Mouse (Mus musculus) neural tube, postnatal 0 days (tissue): Measurements from ENCODE around the gene Gfy. TPM values are rescaled to one million over a fixed set of nuclear protein-coding genes. Genes with fewer than 3 reads are reported as not detected.

Source experiments
- microRNA-seq: library from miRNA; unstranded; fragments of <30 nt; microRNA quantifications from one replicate; pipeline ENCODE4, GENCODE M21; 2016
- polyA plus RNA-seq: library from polyadenylated mRNA; unstranded; fragments of >200 nt; fragmentation: Nextera tagmentation; extraction: Ambion mirVana; gene quantifications from 2 replicates; pipeline ENCODE4 v1.2.1, GENCODE M21; 2015

Gfy gene
- not detected in 2 replicates for polyA plus RNA-seq

DNA sequence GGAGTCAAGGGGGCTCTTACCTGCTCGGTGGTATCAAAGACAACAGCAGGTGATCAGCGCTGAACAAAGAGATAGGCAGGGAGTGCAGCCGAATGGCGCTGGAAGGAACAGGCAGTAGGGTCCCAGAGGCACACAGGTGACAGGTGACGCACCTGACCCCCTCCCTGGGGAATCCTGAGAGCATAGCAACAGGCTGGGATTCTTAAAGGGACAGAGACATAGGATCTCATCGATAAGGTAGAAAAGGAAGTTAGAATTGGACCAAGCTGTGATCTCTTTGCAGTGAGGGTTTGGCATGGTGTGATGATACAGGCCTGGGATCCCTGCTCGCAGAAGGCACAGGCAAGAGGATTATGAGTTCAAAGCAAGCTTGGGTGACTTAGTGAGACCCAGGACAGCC, at the start of gene Gfy:
Gfy (minus strand) TSS at position 101 of the 400 bp plus-strand sequence.

DNA sequence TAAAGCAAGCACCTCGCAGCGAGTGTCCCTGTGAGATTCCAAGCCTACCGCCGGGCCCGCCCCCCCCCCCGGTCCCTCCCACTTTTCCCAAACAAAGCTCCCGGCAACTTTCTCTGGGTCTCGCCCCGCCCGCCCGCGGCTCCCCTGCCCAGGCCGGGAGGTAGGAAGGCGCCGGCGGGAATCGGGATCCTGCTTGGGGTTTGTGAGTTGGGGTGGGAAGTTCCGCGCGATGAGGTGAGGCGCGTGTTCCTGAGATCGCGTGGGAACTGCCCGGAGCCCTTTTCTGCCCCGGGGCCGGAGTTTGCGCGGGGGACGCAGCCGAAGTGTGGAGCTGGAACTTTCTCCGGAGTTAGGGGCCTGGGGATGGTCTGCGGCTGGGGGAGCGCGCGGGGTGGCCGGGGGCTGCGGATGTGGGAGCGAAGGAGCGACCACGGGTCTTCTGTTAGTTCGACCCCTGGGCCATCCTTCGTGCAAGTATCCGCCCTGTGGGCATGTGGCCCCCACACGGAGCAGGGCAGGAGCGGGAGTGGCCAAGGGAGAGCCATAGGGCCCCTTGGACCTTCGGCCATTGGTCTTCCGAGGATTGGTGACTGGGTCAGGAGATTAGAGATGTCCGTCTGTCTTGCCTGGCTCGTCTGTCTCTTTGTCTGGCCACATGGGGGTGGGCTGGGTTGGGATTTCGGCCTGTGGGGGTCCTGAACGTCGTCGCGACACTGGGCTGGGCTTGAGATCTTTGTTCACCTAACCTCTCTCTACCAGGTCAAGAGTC, 36.5 kb upstream of the Gfy start, which contains the start of gene Tead2:
Tead2 (plus strand) TSS at position 81 of the 769 bp plus-strand sequence.

DNA sequence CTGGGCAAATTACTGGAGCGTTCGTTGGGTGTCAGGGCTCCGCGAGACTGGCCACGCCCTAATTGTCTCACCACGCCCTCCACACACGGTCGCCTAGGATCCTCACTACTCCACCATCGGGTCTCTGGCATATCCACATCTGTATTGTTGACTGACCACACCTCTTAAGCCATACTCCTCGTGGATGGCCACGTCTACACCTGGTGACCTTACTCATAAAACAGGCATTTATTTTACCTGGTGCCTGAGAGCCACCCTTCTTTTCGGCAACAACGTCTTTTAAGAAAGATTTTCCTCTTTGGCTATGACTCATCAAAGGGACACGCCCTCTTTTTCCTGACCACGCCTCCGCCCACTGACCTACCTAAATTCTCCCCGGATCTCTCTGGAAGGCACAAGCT, 32.5 kb upstream of the Gfy start, which contains the start of gene Dkkl1:
Dkkl1 (minus strand) TSS at position 297 of the 401 bp plus-strand sequence.

DNA sequence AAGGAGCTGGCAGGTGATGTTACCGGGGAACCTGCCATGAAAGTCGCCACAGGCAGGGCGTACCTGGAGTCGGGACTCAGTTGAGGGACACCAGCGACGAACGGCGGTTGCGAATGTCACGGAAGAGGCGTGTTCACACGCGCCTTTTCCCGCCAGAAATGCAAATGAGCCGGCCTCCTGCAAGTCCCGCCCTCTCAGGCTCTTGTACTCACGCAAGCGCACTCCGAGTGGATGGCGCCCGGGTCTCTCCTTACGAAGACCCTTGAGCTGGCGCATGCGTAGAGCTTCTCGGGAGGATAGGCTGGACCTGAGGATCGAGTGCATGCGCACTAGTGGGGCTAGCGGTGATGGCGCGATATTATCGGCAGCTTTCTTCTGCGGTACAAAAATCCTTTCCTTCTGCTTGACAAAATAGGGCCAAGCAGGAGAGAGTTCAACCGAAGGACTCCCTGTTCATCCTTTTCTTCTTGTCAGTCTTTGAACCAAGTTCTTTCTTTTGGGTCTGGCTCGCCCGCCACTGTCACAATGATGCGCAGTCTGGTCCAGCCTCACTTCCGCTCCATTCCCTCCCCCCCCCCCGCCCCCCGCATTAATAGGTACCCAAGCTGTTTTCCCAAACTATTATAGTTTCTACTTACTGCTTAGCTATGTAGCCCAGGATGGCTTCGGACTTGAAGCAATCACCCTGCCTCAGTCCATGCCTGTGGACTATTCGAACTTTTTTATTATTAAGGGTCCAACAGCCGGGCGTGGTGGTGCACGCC, 25.2 kb upstream of the Gfy start, which contains the start of gene Ccdc155:
Ccdc155 (minus strand) TSS at position 513 of the 764 bp plus-strand sequence.

DNA sequence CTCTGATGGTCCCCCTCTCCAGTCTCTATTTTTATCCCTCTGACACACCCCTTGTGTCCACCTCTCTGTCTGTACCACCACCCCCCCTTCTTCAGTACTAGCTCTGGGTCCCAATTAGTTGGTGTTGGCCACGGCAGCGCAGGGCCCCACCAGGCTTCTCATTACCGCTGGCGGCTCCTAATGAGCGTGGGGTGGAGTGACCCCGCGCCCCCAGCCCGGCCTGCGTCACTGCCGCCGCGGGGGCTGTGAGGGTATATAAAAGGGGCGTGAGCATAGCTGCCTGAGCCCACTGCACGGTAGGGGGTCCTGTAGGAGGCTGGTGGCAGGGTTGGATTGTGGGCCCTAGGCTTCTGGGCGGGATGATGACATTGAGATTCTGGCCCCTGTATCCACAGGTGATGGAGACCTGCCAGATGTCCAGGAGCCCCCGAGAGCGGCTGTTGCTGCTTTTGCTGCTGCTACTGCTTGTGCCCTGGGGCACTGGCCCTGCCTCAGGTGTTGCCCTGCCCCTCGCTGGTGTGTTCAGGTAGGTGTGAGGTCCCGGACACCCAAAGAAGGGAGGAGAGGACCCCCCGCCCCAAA, 1.6 kb upstream of the Gfy start, which contains the start of gene Pth2:
Pth2 (plus strand) TSS at position 100 of the 582 bp plus-strand sequence.

DNA sequence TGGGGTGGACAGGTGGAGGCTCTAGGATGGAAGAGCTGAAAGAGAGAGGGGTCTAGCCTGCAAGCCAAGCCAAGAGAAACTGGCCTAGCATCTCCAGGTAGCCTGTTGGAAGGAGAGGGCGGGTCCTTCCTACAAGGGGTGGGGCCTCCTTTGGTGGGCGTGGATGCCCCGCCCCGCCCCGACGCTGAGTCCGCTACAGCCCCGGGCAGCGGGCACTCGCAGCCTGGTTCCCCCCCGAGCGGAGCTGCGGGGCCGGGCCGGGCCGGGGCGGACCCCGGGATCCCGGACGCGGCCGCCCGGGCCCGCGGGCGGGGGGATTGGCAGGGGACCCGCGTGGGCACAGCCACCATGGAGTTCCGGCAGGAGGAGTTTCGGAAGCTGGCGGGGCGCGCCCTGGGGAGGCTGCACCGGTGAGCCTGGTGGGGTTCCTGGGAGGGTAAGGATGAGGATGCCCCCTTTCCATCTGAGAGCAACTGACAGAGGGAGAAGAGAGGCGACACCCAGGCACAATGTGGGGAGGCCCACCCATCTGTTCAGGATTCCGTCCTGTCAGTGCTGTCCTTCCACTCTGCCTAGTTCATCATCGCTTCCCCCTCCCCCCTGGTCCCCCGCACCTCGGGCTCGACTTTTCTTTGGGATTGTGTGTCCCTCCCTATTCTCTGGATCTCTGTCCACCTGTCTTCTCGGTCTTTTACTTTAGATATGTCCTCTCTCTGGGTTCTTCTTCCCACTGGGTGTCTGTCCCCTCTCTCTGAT, 15.5 kb downstream of the Gfy start, which contains the start of gene Slc17a7:
Slc17a7 (plus strand) TSS at position 215 of the 756 bp plus-strand sequence.

GRCm38 (mm10) chr7:45154096-45154992, 25.0 kb downstream of the Gfy start, which contains the start of the genes Pih1d1 and Aldh16a1:
Gene Pih1d1 (plus strand): TSS chr7:45154303.
Gene Aldh16a1 (minus strand): TSS chr7:45154584.

DNA sequence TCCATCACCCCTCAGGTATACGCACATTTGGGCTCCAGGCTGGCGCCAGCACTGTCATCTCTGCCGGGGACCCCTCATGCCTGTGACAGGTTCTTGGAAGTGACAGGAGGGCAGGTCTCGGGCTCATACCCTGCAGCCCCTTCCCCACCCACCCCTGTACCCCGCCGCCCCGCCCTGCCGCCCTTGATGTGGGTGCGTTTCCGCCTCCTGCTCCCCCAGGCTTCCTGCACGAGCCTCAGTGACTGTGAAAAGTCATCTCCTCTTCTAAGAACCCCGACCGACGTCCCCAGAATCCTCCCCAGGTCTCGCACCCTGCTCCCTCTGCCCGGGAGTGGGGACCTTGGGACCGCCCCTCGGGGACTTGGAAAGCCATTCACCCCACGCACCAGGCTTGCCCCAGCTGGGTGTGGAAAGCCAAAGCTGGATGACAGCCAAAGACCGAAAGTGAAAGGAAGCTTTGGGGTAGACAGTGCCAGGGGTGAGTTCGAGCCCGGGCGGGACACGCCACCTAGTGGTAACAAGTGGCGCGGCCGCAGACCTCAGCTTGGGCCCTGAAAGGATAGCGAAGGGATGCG, 43.3 kb downstream of the Gfy start, which contains the start of the genes Gm45713 and Flt3l:
Gm45713 (minus strand) TSS at position 239 of the 575 bp plus-strand sequence.
Flt3l (minus strand) TSS at position 440 of the 575 bp plus-strand sequence.

DNA sequence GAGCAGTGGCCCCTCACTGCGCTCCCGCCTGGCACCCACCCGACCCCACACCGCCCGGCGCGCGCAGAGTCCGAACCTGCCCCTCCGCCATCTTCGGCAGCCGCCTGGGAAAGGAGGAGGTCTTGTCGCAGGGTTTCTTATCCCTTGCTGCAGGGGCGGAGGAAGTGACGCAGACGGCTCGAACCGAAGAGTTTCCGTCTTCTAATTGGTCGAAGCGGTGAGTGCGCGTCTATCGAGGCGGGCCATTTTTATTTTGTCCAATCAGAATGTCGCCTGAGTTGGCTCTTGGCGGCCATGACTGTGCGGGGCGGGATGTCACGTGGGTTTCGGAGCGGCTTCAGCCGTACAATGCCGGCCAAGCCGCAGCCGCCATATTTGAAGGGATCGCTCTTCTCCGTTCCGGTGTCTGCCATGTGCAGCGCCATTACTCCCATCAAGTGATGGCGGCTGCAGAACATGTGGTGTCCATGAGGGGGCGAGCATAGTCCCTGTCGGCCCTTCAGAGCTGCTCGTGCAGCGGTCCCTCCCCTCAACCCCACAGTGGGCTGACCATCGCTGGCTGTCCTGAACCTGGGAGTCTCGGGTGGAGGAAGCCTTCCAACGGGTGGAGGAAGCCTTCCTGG, 50.6 kb downstream of the Gfy start, which contains the start of gene Rpl13a:
Rpl13a (minus strand) TSS at position 138 of the 623 bp plus-strand sequence.

Small RNA genes lying within 50 kb of the gene (microRNA-seq; reads per million reads assigned to microRNA genes)
- gene Mir5121 (9.0 reads per million, percentile 19 among the genes with 10 or more reads in this experiment), gene Mir7055 (not detected)

Other genes with a start within 250 kb of the Gfy start
- 0.13 and 0.25 TPM in 2 replicates for gene Tsks, start 236.4 kb downstream of the Gfy start, polyA plus RNA-seq
- gene Cpt1c, start 204.7 kb downstream of the Gfy start, polyA plus RNA-seq: 47.3 and 54.4 TPM in 2 replicates
- gene Prmt1, start 193.0 kb downstream of the Gfy start, polyA plus RNA-seq: 421 and 486 TPM in 2 replicates
- gene Irf3, start 181.9 kb downstream of the Gfy start, polyA plus RNA-seq: 39.9 and 41.6 TPM in 2 replicates
- 9.2 and 11.8 TPM in 2 replicates for gene Bcl2l12, start 180.9 kb downstream of the Gfy start, polyA plus RNA-seq
- 46.4 and 54.3 TPM in 2 replicates for gene Scaf1, start 163.2 kb downstream of the Gfy start, polyA plus RNA-seq
- 19.6 and 25.6 TPM in 2 replicates for gene Rras, start 161.6 kb downstream of the Gfy start, polyA plus RNA-seq
- gene Prr12, start 126.7 kb downstream of the Gfy start, polyA plus RNA-seq: 9.7 and 11.6 TPM in 2 replicates
- gene Nosip, start 117.1 kb downstream of the Gfy start, polyA plus RNA-seq: 59.8 and 66.5 TPM in 2 replicates
- gene Prrg2, start 116.9 kb downstream of the Gfy start, polyA plus RNA-seq: 14.7 and 15.8 TPM in 2 replicates
- 57.0 and 59.7 TPM in 2 replicates for gene Rcn3, start 87.3 kb downstream of the Gfy start, polyA plus RNA-seq
- 50.0 and 59.6 TPM in 2 replicates for gene Fcgrt, start 75.7 kb downstream of the Gfy start, polyA plus RNA-seq
- gene Rps11, start 55.1 kb downstream of the Gfy start, polyA plus RNA-seq: 748 and 784 TPM in 2 replicates
- 715 and 776 TPM in 2 replicates for gene Rpl13a, start 50.8 kb downstream of the Gfy start, polyA plus RNA-seq
- gene Gm45713, start 43.3 kb downstream of the Gfy start, polyA plus RNA-seq: 0.63 TPM in 1 of 2 replicates, not detected in the other
- gene Flt3l, start 43.1 kb downstream of the Gfy start, polyA plus RNA-seq: 2.4 and 2.9 TPM in 2 replicates
- gene Pih1d1, start 25.3 kb downstream of the Gfy start, polyA plus RNA-seq: 63.5 and 72.6 TPM in 2 replicates
- 14.5 and 17.7 TPM in 2 replicates for gene Aldh16a1, start 25.0 kb downstream of the Gfy start, polyA plus RNA-seq
- 0.29 and 1.2 TPM in 2 replicates for gene Slc17a7, start 15.6 kb downstream of the Gfy start, polyA plus RNA-seq
- gene Pth2, start 1.4 kb upstream of the Gfy start, polyA plus RNA-seq: not detected in 2 replicates
- gene Ccdc155, start 25.3 kb upstream of the Gfy start, polyA plus RNA-seq: 0.42 and 0.50 TPM in 2 replicates
- gene Dkkl1, start 32.6 kb upstream of the Gfy start, polyA plus RNA-seq: 27.6 and 29.1 TPM in 2 replicates
- 18.3 and 18.6 TPM in 2 replicates for gene Tead2, start 36.2 kb upstream of the Gfy start, polyA plus RNA-seq
- 3.1 and 4.6 TPM in 2 replicates for gene Cd37, start 59.5 kb upstream of the Gfy start, polyA plus RNA-seq
- 2.2 and 2.6 TPM in 2 replicates for gene Slc6a16, start 61.5 kb upstream of the Gfy start, polyA plus RNA-seq
- not detected in 2 replicates for gene Slc6a21, start 97.9 kb upstream of the Gfy start, polyA plus RNA-seq
- gene Trpm4, start 154.2 kb upstream of the Gfy start, polyA plus RNA-seq: 11.8 and 12.6 TPM in 2 replicates
- 0.52 and 0.62 TPM in 2 replicates for gene Hrc, start 155.7 kb upstream of the Gfy start, polyA plus RNA-seq
- 33.9 and 35.6 TPM in 2 replicates for gene Ppfia3, start 187.4 kb upstream of the Gfy start, polyA plus RNA-seq
- gene Lin7b, start 191.0 kb upstream of the Gfy start, polyA plus RNA-seq: 111 and 123 TPM in 2 replicates
- 146 and 152 TPM in 2 replicates for gene Snrnp70, start 216.2 kb upstream of the Gfy start, polyA plus RNA-seq
- gene Kcna7, start 226.1 kb upstream of the Gfy start, polyA plus RNA-seq: not detected in 2 replicates
- 0.10 TPM in 1 of 2 replicates, not detected in the other for gene Ntf5, start 234.1 kb upstream of the Gfy start, polyA plus RNA-seq
- gene Lhb, start 241.3 kb upstream of the Gfy start, polyA plus RNA-seq: 0.37 and 0.48 TPM in 2 replicates